Mouse (Mus musculus): Measurements from ENCODE around the gene Traf3.

The Traf3 gene

DNA sequence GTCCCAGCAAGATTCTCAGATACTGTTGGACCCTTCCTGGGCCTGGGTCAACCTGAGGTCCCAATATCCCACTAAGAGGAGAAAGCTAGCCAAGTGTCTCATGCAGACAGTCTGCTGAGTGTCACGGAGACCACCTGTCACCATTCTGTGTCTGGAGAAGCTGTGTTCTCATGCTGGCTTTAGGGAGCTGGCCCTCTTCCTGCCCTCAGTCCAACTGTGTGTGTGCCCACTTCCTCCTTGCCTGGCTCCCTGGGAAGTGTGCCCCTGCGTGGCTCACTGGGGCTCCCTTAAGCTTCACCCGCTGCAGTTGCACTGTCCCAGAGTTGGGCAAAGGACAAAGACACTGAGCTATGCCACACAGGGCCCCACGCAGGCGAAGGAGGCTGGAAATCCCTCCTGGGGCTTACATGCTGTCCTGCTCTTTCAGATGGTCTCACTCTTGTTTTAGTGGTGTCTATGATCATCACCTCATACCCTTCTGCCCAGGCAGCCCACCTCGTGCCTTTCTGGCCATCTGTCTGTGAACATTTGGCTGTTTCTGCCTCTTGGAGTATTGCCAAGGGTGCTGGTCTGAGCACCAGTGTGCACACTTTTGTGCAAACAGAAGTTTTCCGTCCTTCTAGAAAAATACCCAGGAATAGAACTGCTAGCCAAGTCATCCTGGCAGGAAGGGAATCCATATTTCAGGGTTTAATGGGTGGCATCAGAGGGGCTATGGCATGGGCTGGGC is 13.0 kb upstream of the Traf3 start:
- no peak for DNase-seq (ENCODE audit: low read depth, low spot score)

DNA sequence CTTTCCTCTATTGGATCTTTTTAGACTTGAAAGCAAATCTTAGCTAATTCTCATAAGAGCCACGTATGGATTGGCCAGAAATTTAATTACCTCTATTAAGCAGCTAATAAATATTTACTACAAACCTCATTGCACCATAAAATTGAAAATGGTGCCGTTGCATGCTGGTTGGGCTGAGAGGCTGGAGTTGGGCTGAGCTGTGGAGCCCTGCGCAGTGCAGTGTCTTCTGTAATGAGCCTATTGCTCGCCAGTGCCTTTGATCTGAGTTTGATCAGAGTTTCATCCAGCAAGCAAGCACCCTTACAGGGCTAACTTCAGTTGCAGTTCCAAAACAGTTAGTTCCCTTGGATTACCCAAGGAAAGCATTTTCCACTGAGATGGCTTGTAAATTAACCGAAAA is 12.2 kb upstream of the Traf3 start:
- DNase-seq (ENCODE audit: low read depth, low spot score): no peak

DNA sequence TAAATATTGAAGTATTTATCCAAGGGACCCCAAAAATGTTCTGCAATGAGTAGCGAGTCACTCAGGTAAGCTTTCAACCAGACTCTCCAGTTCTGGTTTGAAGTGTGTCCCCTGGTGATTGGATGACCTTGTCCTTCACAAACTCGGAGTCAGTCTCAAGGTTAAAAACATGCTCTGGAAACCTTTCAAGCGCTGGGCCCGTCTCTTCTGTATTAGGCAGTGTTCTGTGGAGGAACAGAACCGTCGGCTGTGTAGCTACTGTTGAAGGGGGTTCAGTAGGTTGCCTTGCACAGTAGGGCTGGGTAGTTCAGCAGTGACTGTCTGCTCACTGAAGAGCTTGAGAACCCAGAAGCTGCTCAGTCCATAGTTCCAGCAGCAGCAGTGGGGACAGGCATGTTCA is 11.5 kb upstream of the Traf3 start:
- DNase-seq (ENCODE audit: low read depth, low spot score): no peak

DNA sequence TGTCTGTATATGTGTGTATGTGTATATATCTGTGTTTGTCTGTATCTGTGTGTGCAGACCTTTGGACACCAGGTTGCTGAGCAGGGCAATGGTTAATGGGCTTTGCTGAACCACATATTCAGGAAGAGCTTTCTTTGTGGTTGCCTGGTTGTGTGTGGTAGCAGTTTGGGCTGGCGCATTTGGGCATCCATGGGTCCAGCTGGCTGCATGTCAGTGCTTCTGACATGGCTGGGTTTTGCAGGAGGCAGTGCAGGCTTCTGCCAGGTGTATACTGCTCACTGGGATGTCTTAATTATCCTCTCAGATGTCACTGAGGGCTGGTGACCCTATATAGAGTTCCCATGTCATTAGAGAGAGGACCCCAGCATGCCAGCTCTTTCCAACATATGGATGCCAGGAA is 10.4 kb upstream of the Traf3 start:
- no peak for DNase-seq (ENCODE audit: low read depth, low spot score)

DNA sequence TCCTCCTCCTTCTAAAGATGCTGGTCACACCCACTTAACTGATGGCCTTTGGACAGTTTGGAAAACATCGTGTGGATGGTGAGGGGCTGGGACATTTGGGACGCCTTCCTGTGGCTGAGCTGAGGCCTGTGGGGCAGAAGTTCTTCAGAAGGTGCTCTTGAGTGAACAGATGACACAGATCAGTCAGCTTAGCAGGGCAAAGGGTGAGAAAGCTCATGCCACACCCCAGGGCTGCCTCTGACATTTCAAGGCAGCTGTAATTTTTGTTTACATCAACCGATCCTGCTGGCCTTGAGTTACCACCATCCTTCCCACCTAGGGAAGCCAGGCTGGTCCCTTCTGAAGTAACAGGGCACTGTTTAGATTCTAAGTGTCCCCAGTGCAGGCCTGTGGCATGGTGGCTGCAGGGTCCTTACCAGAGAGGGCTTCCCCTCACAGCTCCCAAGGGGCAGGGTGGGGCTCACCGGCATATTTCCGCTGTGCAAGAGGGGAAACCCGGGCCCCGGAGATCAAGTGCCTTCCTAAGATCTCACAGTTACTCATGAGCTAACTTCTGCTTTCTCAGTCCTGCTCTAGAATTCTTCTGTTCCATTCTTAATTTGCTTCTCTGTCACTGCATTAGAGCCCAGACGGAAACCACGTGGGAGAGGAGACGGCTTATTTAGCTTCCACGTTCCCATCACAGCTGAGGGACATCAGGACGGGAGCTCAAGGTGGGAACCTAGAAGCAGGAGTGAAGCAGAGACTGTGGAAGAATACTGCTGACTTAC is 6.3 kb upstream of the Traf3 start:
- DNase-seq (ENCODE audit: low read depth, low spot score): no peak

DNA sequence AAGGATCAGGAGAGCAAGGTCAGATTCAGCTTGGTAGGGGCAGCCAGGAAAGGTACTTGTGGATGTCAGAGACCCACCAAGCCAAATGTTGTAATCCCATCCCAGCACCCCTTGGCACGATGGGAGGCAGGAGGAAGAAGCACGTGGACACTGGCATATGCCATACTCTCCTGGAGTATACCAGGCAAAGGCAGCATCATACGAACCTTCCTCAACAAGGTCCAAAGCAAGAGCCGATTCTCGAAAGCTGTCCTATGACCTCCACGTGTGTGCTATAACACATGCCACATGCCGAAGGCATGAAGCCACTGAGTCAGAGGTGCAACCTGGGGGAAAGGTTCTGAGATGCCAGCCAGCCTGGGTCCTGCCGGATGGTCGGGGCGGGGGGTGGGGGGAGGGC is 5.3 kb upstream of the Traf3 start:
- DNase-seq (ENCODE audit: low read depth, low spot score): no peak

DNA sequence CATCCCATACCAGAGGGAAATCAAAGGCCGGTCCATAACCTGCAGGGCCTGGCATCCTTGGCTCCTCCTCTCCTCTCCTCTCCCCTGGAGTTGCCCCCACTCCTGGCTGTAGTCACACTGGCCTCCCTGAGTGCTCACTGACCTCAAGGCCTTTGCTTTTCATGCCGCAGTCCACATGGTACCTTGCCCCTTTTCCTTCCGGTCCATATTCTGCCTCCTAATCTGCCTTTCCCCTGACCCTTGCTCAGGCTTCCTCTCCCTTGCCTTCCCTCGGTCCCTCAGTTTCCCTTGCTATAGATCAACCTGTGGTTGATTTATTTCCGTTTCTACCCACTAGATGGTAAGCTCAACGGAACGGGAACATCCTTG is 4.2 kb upstream of the Traf3 start:
- no peak for DNase-seq (ENCODE audit: low read depth, low spot score)

DNA sequence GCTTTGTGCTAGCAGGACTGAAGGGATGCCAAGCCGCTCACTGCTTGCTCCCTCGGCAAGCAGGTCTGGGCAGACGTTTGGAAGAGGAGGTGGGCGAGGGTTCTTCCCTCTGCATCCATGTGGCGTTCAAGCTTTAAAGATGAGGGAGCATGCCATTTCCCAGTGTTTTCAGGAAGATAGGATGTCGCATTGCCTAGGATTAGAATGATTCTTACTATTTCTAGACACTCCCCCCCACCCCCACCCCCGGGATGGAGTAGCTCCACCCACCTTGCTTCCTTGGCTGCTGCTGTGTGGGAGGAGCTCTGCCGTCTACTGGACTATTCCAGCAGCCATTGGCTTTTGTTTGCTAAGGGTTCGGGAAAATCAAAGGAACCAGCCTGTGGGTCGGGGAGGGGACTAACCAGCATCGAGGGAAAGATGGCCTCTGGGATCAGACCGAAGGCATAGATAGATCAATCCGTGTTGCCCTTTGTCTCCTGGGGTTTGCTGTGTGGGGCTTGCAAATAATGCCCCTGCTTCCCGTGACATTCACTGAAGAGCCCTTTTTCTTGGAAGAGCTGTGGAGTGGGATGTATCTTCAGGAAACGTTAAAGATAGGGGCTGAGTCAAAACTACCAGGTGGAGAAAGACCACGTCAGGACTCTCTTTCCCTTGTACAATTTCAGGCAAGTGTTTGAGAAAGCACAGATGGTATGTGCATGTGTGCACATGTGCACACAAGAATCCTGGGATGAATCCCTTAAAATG is 3.7 kb upstream of the Traf3 start:
- DNase-seq (ENCODE audit: low read depth, low spot score): peak; percentile 83

DNA sequence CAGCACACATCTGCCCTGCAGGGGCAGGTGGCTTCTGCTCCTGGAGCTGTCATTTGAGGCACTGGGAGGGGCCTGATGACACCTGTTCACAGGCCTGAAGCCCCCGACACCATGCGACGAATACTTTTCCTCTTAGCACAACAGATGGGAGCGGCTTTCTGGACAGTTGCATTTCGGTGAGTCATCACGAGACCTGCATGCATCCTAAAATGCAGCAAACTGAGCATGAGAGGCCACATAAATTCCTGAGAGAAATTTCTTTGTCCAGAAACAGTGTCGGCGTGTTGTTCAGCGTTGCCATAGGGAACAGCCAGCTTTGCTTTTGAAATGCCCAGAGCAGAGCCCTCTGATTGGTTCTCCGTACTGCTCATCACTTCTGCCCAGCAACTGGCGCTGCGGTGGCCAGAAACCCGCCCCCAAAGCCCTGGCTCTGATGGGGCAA is 1.8 kb upstream of the Traf3 start:
- peak; percentile 92 for DNase-seq (ENCODE audit: low read depth, low spot score)

DNA sequence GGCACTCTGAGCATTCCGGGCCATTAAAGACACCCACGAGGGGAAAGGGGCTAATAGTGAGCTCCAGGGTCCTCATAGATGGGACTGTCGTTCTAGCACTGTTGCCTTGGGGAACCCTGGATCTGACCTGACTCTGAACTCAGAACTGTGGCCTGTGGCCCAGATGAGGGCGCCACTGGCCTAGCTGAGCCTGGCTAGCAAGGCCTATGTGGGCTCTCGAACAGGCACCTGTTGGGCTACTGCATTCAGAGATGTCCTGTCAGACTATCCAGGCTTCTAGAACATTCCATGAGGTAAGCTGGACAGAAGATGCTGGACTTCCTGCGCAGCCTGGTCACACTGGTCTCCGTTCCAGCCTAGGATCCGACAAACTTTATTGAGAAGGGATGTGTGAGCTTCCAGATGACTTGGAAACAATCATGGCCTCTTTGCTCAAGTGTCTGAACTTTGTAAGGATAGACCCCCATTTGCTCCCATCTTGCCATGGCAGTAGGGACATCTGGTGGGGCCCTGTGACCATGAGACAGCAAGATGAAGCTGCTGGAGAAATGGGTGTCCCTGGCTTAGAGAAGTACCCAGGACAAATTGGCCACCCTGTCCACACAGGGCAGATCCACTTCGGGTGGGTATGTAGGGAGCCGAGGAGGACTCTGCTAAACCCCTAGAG is 891 bp upstream of the Traf3 start:
- DNase-seq (ENCODE audit: low read depth, low spot score): no peak

DNA sequence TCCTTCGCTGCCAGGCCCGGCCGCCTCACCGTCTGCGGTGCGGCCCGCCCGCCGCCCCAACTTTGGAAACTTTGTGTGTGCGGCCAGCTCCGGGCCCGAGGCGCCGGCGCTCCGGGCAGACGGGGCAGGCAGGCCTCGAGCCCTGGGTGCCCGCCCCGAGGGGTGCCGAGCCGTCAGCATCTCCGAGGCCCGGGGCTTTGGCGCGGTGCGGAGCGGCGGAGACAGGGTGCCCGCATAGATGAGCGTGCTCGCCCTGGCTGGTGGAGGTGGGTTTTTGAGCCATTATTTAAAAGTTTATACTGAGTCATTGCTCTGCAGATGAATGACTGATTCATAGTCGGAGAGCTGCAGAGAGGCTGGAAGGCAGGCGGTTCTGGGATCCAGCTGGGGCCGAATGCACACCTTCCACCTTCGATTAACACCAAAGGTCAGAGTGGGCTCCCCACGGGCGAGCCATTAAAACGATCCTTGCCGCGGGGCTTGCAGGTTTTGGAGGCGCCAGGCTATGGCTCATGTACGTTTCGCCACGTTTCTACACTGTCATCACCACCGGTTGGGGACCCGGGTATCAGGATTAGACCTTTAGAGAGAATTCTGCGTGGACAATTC is 615 bp downstream of the Traf3 start:
- no peak for DNase-seq (ENCODE audit: low read depth, low spot score)

DNA sequence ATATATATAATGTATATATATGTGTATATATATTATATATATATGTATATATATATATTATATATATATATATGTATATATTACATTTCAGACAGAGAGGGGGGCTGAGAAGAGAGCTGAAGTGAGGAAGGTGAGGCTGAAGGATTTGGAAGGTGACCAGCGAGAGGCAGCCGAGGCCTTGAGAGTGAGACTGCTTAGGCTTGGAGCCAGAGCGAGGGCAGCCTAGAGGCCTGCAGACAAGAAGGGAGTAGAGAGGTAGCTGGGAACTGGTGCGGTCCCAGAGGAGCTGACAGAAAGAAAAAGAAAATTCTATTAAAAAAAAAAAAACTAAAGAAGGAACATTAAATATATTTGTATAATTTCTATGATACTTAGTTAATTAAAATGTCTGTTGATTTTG is 2.7 kb downstream of the Traf3 start:
- no peak for DNase-seq (ENCODE audit: low read depth, low spot score)

DNA sequence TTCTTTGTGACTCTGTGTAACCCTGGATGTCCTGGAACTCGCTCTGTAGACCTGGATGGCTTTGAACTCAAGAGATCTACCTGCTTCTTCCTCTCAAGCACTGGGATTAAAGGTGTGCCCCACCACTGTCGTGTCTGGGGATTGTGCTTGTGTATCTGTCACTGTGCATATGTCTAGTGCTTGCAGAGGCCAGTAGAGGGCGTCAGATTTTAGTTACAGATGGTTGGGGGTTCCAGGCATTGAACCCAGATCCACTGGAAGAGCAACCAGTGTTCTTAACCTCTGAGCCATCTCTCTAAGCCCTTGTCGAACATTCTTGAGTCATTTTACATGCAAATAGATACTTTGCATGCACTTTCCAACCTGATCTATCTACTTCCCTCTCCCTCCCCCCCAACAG is 12.6 kb downstream of the Traf3 start:
- no peak for DNase-seq (ENCODE audit: low read depth, low spot score)

DNA sequence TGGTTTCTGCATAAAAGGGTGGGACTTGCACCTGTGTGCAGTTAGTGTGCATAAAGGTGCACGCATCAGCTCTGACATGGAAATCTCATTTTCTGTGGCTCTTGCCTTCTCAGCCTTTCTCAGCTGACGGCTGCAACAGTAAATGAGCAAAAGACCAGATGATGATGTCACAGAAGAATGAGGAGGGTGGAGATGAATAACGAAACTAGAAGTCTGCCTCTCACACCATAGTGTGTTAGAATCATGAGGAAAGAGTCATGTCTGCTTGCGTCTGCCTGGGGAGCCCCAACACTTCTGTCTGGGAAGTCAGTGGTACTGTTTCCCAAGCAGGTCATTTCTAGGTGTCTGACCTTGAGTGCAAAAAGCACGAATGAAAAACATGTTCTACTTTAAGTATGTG is 15.7 kb downstream of the Traf3 start:
- no peak for DNase-seq (ENCODE audit: low read depth, low spot score)

DNA sequence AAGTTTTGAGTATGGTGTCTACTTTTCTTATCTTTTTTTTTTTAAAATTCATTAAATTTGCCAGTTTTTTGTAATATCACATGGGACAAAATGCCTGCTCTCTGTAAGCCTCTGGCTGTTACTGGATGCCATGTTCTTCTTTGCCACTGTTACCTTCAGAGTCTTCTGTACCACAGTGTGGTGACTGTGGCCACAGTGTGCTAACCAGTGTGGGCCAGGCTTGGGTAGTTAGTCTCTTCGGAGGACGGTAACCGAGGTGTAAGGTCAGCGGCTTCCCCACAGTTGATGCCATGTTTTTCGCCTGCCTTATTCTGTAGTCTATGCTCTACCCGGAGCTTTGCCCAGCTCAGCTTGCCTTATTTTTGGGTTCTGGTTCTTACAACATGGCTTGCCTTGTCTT is 16.2 kb downstream of the Traf3 start:
- no peak for DNase-seq (ENCODE audit: low read depth, low spot score)

DNA sequence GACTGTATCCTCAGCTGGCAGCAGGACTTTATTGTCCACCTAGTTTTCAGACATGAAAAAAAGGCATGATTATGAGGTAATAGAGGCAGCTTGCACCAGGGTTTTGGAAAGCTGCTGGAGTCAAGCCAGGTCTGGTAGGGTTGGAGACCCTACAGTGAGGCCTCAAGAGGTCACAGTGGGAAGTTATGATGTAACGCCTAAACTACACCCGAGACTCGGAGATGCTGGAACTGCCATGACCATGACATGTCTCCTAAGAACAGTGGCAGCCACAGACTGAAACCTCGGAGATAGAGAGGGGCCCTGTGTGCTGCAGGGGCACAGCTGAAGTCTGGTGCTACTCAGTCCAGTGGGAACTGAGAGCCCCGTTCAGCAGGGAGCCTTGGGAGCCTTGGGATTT is 18.3 kb downstream of the Traf3 start, which contains the start of gene 4930595D18Rik:
4930595D18Rik (minus strand) TSS at position 16 of the 400 bp plus-strand sequence.
- DNase-seq (ENCODE audit: low read depth, low spot score): no peak

DNA sequence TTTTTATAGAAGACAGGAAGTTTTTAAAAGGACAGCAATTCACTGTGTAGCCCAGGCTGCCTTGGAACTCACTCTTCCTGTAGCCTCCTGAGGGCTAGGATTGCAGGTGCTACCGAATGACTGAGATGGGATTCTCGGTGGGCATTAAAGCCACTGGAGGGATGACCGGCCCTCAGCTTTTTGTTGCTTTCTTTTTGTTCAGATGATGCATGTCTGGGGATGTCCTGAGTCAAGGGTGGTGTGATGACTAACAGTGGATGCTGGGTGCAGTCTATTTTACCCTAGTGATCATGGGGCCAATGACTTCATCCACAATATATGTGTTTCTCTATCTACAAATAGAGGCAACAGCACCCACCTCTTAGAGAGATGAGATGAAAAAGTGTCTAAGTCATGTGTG is 20.8 kb downstream of the Traf3 start:
- DNase-seq (ENCODE audit: low read depth, low spot score): no peak

DNA sequence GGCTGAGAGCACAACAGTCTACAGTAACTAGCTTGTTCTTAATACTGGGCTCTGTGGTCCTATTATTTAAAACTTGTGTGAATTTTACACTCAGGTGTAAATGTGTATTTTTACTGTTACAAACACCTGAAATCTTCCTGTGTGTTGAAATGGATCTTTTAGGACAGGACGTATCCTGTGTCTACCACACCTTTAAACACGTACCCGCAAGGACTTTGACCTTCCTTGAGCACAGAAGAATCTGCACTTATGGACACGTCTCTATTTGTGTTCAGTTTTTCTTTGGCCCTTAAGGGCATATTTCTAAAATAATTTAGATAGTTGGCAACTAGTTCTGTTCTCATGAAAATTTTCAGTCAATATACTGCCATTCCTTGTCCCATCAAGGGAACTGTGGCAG is 22.1 kb downstream of the Traf3 start:
- no peak for DNase-seq (ENCODE audit: low read depth, low spot score)

DNA sequence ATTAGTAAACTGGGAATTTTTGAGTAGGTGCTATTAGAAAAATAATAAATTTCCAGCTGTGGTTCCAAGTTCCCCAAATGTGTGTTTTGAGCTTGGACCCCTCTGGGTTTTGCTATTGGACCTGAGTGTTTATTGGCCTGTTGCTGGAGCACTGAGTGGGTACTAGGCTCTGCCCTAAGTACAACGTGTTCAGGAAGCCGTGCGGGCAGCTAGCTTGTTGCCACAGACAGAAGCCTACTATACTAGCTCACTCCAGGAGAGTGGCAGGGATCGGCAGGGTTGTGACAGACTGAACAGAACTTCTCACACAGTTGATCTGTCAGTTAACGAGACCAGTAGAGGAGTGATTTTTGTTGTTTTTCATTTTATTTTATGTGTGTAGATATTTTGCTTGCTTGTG is 24.2 kb downstream of the Traf3 start:
- DNase-seq (ENCODE audit: low read depth, low spot score): no peak

DNA sequence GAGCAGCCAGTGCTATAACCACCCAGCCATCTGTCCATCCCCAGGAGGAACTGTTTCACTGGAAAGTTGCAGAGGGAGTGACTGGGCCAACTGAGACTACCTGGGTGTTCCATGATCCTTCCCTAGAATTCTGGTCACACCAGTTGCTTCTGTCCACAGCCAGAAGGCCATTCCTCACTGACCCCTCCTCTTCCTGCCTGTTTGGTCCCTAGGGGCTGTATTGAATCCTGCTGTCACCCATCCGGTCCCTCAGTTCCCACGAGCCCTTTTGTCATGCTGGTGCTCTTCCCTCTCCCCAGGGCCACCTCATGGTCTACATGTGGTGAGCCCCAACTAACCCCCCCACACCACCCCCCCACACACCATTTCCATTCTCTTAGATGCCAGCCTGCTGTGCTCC is 24.7 kb downstream of the Traf3 start:
- DNase-seq (ENCODE audit: low read depth, low spot score): no peak

DNA sequence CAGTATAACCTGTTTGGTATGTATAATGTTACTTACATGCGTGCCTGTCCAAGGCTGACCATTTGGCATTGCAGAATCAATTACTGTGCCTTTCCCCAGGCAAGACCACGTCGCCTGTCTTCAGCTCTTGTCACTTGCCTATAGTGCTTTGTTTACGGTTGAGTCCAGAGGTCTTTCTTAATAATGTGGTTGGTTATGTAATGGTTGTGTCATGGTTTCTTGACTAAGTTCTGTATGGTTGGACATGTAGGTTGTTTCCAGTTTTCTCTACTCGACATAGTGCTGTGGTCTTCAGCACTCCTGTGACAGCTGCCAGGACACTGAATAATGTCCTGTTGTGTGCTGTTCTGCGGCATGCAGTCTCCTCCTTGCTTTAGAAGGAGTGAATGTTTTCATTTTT is 26.6 kb downstream of the Traf3 start:
- DNase-seq (ENCODE audit: low read depth, low spot score): no peak

DNA sequence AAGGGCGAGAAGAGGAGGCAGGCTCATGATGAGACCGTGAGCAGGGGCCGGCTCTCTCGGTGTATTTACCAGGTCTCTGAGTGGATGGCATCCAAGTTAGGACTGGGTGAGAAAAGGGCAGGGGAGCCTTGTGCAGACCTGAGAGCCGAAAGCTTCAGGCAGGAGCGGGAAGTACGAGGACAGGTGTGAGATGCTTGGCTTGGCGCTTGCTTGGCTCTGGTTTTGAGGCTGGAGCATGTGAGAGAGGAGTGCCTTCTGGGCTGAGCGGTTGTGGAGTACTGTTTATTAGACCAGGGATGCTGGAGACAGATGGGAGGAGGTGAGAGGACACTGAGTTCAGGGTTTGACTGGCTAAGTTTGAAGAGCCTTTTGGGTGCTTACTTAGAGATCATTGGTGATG is 27.2 kb downstream of the Traf3 start:
- no peak for DNase-seq (ENCODE audit: low read depth, low spot score)

All from telencephalon, adult 2 months (tissue).